Mouse (Mus musculus): ENCODE data around the gene Sphk1.
"Not testable (repeated sequence)": the region's sequence is repeated elsewhere in the genome, so short reads cannot be mapped to it uniquely, and the experiment has no call there.

The Sphk1 gene

DNA sequence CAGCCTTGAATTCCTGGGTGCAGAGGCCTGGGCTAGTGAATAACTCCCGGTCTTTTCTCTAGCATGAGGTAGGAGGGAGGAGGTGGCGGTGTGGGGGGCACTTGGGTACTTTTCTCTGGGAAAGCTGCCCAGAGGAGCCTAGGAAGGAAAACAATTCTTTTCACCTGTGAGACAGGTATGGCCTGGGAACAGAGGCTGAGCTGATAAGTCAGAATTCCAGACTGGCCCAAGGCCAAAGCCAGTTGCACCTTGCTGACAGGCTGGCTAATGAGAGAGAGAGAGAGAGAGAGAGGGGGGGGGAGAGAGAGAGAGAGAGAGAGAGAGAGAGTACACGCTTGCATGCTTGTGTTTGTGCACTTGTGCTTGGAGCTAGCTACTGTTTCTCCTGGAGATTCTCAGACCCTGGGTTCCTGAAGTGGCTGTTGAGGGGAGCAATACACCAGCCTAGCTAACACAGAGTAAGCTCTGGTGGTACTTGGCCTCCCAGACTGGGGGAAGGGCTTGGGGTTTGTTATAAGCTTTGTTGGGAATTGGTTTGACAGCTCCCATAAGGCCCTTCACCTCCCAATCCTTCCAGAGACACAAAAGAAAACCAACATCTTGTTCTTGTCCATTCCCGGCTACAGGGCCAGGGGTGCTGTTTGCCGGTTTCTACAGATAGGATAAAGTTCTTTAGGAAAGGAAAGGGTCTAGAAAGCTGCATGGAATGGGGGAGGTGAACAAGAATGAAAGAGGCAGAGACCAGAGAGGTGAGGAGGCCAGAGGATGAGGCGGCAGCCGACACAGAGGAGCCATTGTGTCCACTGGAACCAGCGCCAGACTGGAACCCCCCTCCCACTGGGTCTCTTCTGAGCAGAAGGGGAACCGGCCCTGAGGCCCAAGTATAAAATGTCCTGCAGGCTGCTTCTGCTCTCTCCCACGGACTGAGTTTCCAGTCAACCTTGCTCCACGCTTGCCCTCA lies at the start of gene Sphk1:
Gene Sphk1 (plus strand): TSS at position 739 of the 961 bp plus-strand sequence.
- DNase-seq: peak; percentile 59 to 62

DNA sequence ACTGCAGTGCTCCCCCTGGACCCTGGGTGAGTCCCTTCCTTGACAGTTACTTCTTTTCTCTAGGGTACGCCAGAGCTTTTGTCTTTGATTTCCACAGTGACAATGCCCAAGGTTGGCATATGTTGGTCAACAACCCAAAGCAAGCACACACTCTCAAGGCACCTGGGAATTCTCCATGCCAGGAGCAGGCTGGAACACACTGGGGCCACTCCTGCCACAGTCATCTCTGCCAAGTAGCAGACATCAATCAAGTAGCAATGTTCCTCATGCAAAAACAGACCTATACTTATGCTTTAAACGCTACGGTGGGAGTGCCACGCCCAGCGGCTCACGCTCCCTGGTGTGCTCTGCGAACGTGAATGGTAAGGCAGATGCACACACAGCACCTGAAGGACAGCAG lies 49.8 kb upstream of the Sphk1 start:
- DNase-seq: peak; percentile 48 to 65

DNA sequence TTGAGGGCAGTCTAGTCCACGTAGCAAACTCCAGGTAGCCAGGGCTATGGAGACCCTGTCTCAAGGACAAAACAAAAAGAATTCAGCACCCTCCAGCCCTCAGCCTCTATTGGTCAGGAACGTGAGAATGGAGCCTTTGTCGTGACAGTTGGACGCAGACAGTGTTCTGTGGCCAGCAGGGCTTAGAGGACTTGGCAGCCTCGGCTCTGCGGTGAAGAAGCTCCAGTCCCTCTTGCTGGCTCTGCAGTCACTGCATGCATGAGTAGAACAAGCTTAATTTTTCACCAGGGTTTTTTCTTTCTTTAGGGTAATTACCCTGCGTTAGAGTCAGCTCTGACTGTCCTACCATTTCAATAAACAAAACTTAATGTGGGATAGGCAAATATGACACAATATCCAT lies 48.9 kb upstream of the Sphk1 start:
- peak; percentile 68 to 75 for DNase-seq

DNA sequence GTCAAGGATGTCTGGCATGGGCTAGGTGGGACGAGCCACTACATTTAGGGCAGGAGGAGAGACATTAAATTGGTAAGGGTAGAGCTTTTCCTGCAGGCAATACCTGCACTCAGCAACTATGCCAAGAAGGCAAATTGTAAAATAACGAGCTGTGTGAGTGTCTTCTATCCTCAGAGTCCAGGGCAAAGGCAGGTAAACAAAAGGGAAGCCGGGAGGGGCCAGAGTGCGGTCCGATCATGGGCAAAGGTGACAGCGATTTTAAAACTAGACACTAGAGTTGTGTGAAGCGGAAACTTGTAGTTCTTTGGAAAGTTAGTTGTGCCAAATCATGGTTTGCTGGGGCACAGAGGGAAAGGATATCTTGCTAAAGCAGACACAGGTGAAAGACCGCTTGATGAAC lies 46.5 kb upstream of the Sphk1 start:
- DNase-seq: no peak

DNA sequence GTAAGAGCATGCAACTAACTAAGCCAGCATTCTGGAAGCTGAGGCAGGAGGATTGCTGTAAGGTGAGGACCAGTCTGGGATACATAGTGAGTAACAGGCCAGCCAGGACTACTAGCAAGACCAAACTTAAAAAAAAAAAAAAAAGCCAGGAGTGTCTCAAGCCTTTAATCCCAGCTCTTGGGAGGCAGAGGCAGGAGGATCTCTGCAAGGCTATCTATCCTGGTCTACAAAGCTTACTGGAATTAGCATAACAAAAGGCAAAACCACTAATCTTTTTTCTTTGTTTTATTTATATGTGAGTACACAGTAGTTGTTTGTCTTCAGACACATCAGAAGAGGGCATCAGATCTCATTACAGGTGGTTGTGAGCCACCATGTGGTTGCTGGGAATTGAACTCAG lies 42.5 kb upstream of the Sphk1 start:
- DNase-seq: no peak

DNA sequence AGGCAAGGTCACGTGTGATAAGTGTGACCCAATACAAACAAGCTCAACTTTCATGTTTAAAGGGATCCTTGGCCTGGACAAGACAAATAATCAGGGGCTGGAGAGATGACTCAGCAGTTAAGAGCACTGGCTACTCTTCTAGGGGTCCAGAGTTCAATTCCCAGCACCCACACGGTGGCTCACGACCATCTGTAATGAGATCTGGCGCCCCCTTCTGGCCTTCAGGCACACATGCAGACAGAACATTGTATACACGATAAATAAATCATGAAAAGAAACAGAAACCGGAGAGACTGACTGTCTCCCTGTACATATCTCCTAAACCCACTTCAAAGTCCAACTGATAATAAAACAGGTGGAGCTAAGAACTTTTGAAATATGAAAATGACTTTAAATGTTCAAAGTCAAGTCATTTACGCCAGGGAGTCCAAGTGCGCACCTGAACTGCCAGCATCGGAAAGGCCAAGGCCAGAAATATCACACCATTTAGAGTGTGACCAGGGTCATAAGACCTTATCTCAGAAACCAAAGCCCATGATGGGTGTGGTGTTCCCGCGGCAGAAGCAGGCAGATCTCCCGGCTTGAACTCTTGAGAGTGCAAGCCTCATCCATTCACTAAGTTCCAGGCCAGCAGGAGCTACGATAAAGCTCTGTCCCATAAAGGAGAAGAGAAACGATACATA lies 41.9 kb upstream of the Sphk1 start:
- DNase-seq: peak in 1 of 2 experiments; percentile 45

DNA sequence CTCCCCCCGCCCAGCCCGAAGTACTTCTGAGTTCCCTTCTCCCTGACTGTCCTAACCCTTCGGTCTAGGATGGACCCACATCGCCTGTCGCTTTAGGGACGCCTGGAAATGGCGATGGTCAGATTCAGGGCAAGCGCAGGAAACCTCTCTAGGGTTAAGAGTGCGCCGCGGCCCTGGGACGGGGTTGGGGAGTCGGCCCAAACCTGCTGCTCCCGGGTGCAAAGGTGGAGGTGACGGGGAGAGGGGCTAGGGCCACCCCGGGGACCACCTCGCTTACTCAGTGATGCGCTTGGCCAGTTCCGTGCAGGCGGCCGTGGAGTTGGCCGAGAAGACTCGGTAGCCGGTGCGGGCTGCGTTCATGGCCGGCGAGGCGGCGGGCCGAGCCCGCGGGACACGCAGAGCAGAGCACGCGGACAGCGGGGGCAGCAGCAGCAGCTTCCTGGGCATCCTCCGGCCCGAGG lies 40.9 kb upstream of the Sphk1 start:
- no peak for DNase-seq

DNA sequence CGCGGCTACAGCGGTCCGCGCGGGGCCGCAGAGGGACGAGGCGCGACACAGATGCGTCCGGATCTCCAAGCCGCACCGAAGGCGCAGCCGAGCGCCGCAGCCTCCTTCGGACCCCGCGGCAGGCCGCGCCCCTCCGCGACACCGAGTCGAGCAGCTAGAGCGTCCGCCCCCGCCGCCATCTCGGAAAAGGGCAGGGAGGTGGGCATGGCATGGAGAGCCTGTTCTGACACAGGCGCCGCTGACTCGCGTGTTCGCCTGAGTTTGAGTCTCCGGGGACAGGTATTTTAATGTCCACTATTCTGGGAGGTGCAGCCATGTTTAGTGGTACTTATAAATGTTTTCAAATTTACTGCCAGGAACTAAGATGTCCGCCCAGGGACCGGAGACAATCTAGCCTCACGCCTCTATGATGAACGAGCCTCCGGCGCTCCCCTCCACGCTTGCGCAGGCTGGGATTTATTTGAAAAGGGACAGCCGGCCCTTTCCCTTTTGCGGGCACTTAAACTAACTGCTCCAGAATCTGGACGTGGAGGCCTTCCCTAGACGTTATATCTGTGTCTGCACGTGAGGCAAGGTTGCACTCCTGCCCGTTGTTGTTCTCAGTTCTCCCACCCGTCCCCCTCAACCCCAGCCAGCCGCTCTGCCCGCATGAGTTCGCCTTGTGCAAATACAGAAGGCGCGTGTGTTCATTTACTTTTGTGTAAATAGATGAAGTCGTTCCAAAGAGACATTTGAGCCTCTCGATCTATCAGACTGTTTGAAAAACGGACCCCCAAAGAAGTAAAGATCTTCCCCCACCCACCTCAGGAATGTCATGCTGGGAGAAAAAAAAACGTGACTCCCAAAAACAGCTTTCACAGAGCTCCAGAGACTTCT lies 40.3 kb upstream of the Sphk1 start:
- DNase-seq: peak; percentile 93 to 94

DNA sequence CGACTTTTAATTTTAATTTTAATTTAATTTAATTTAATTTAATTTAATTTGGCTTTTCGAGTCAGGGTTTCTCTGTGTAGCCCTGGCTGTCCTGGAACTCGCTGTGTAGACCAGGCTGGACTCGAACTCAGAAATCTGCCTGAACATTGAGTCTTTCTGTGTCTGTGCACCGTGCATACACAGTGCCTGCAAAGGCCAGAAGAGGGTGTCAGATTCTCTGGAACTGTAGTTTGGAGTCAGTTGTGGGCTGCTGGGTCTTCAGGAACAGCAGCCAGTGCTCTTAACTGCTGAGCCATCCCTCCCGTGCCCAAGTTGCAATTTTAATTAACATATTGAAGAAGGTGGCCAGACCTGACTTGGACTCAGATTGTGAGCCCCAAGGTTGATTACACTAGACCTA lies 39.4 kb upstream of the Sphk1 start:
- no peak for DNase-seq

DNA sequence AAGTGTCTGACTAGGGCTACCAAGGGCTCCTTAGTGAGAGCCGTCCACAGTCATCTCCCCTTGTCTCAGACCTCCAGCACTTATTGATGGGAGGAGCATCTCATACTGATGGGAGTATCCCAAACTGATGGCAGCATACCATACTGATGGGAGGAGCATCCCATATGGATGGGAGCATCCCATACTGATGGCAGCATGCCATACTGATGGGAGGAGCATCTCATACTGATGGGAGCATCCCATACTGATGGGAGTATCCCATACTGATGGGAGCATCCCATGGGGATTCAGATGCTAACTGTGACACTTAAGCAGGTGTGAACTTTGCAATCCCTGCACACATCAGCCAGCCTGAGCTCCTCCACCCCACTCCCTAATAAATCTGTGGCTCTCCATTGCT lies 38.2 kb upstream of the Sphk1 start:
- DNase-seq: not testable (repeated sequence)

DNA sequence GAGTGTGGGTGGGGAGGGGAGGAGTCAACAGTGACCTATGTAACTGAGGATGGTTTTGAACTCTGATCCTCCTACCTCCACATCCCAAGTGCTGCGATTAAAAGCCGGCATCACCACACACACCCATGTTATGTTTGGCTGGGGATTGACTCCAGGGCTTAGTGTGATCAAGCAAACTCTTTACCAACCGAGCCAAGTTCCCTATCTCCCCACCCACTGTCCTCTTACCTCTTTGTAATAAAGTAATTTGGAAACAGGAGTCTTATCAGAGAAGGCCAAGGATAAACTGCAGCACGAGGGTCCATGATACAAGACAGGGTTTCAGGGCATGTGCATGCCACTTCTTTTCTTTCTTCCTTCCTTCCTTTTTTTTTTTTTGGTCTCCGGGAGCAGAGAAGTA lies 37.5 kb upstream of the Sphk1 start:
- no peak for DNase-seq

DNA sequence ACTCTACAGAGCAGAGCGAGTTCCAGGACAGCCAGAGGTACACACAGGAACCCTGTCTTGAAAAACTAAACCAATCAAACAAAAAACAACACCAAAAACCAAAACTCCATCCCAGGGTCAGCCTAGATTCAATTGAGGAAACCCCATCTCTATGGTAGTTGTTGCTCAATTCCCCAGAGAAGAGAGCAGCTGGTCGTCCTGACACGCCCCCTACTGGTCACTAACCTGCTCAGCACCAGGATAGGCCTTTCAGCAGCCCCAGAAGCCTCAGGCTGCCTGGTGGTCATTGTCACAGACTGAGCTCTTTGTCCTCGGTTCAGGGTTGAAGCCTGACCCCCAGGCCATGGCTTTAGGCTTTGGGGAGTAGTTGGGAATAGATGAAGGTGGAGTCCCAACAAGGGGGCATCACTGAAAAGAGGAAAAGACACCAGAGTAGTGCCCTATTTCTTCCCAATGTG lies 36.9 kb upstream of the Sphk1 start, which contains the start of gene Prpsap1:
Gene Prpsap1 (minus strand): TSS at position 408 of the 458 bp plus-strand sequence.
- DNase-seq: peak; percentile 56 to 61

DNA sequence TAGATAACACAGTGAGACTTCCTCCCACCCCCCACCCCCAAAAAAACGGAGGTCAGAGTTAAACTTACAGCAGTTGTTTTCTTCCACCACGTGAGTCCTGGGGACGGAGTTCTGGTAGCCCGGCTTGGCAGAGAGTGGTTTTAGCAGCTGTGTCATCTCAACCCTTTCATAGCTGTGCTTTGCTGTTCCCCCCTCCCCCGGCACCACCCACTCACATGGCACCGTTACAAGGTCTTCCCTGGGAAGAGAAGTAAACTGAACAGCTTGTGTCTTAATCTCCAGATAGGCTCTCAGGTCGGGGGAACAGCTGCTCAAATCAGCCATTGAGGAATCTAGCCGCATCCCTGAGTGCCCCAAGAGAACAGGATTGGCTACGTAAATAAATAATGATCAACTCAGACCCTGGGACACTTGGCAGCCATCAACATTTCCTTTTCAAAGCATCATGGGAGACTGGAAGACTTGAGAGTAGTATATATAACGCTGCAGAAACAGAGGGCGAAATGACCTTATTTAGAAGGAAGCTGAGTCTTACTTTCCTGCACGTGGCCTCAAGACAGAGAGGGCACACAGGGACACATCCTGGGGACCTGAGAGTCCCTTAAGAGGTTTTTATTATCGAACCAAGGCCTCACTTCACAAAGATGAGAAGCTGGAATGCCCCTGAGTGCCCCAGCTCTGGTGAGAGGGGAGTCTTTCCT lies 36.1 kb upstream of the Sphk1 start:
- DNase-seq: peak; percentile 70 to 79

DNA sequence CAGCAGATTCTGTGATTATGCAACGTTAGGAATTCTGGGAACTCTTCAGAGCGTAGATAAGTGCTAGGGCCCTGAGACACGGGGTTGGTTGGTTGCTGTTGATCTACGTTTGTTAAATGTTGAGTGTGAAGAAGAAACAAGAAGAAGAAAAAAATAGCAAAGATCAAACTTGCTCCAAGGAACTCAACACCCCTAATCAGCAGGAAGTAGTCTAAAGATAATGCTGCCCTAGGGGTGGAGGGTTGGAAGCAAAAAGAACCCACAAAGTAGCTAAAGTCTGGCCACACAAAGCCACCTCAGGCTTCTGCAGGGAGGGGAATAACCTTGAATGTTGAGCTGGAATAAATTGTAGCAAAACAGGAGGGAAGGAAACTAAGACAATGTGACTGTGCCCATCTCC lies 33.4 kb upstream of the Sphk1 start:
- DNase-seq: no peak

DNA sequence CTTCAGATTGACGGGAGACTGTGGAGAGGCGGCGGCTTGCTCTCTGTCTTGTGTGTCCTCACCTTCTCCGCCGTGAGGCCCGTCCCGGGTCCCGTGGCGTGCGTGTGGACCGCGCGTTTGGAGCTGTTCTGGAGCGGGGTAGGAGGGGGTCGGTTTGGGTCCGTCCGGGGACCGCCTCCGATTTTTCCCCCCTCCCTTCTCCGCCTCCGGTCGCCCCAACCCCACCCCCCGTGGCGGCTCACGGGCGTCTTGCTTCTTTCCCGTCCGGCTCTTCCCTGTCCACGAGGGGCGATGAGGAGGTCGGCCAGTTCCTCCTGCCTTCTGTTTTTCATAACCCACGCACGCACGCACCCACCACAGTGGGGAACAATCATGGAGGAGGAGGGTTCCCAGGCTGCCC lies 32.1 kb upstream of the Sphk1 start:
- peak in 1 of 2 experiments; percentile 39 for DNase-seq

DNA sequence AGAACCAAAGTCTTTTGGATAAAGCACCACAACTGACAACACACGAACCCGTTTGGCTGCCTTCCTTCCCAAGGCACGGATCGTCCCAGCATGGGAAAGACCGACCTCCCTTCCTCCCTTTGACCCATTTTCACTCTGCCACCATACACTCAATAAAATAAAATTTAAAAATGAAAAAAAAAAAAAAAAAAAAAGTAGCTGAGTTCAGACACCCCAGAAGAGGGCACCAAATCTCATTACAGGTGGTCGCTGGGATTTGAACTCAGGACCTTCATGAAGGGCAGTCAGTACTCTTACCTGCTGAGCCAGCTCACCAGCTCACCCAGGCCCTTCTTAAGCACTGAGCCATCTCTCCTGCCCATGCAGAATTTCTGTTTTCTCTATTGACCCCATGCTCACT lies 31.7 kb upstream of the Sphk1 start:
- DNase-seq: no peak

DNA sequence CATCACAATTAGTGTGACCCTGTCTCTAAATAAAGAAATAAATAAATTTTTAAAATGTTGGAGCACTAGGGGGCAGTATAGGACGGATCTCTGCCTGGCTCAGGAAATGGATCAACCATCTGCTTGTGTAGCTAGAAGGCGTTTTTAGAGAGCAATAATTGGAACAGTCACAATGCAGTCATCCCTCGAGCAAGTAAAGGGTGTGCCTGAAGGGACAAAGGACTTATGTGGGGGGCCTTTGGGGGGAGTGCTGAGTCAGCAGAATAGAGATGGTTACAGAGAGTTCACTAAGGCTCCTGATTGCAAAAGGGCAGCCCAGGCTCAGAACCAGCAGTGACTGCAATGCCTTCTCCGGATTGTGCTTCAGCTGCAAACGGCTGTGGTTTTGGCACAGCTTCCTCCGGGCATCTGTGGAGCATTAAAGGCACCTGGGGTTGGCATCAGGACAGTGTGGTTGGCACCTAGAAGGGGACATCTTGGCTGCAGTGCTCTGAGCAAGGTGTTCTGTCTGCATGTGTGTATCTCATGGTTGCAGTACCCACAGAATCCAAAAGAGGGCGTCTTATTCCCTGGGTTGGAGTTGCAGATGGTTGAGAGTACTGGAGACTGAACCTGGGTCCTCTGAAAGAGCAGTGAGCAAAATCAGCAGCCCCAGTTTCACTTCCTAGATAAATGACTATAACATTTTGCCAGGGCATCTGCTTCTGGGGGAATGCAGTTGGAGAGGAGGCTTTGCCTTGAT lies 29.5 kb upstream of the Sphk1 start:
- DNase-seq: peak; percentile 67 to 85

DNA sequence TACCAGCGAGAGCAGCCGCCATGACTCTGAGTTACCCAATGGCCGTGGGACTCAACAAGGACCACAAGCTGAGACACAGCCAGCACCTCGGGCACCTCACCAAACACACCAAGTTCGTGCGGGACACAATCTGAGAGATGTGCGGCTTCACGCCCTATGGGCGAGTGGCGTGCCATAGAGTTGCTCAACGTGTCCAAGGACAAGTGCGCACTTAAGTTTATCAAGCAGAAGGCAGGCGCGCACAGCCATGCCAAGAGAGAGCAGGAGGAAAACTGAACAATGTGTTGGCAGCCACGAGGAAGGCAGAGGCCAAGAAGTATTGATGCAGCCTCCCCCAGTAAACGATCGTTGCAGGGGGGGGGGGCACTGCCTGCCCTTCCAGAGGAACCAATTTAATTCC lies 26.2 kb upstream of the Sphk1 start:
- DNase-seq: peak; percentile 52 to 53

DNA sequence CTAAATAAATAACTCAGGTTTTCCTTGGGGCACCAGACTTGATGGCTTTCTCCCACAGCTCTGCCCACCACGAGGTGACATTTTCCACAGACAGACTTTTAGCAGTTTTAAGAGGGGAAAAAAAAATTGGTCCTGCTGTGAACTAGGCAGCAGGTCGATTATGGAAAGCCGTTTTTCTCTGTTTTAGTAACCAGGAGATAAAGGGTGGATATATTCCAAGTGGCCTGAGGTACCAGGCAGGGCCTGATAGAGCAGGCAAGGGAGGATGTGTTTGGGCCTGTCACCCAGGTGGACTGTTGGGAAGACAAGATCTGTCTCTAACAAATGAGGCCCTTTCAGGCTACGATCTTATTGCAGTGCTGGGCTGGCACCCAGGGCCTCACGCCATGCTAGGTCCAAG lies 25.2 kb upstream of the Sphk1 start:
- DNase-seq: no peak

DNA sequence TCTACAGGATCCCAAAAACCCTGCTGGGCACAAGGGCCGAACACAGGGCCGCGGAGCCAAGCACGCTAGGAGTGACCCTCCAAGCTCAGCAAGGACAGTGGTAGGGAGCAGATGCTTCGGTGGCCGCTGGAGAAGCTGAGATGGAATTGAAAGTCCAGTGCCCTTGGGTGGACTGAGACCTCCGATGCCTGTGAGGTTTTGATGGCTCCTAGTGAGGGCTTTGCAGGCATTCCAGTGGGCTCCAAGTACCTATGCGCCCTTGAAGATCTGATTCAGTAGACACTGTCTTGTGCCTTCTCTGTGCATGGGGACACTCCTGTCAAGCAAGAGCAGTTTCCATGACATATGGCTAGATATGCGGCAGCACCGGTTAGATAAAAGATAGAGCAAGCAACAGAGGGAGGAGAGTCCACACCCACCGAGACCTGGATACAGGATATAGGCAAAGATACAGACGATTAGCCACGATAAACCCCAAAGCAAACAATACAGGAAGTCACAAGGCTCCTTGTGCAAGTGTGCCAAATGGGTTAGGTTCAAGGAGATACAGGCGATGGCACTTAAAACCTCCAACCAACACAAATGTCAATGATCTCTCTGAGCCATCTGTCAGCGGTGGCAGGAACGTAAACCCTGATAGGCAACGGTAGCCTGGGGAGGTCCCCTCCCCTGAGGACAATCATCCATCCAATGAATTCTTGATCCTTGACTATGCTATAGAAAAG lies 24.4 kb upstream of the Sphk1 start:
- DNase-seq: peak in 1 of 2 experiments; percentile 59

DNA sequence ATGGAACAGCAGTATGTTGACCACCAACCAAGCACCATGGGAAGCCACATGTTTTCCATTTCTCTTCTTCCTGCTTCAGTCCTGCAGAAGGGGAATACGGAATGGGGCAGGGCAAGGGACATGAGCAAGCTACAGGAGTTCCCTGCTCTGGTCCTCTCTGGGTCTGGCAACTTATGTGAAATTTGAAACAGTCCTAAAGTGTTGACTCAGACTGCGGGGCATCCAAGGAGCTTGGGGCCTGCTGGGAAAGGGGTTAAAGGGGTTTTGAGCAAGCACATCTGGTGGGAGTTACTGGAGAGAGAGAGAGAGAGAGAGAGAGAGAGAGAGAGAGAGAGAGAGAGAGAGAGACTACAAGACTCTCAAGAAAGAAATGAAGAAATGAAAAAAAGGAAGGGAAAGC lies 22.0 kb upstream of the Sphk1 start:
- no peak for DNase-seq

Data from cerebellum, postnatal 10 days (tissue).